ENCODE assay signal across 8 mouse cellular contexts in the genomic region with DNA sequence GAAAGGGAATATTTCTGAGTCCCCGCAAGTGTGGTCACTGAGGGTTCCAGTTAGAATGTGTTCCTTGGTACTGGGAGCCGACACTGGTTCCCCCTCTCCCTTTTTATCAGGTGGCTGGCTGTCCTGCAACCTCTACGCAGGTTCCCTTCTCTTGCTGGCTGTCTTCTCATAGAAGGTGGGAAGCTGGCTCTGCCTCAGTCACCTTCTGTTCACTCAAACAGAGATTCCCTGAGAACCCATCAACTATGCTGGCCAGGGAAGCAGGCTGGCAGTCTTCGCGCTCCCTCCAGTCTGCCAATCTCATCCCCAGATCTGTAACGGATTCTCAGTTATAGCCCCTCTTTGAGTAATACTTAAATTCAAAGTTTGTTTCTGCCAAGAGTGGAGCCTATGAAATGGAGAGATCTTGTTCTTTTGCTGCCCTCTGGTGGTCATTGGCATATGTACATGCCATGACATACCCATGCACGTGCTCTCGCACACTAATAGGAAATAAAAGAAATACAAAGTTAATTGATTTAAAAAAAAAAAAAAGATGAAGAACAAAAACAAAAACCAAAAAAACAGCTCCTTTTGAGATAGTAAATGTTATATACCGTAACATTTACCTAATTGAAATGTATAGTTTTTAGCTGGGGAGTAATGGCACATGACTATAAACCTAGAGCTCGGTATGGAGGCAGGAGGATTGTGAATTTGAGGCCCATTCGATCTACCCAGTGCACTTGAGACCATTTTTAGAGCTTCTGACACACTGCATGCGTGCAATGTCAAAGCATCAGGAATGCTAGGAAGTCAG. TPM values are rescaled to one million over a fixed set of nuclear protein-coding genes. Genes with fewer than 3 reads are reported as not detected.
A peak's percentile ranks its signal among the peaks of the same experiment; 100 is the strongest.
DNase-seq lines count a peak whose midpoint lies in the region; ATAC-seq and TF ChIP-seq lines count a peak whose summit lies in the region.

No protein-coding gene starts in this region.

- 36% methylated on average over 12 of the region's 12 CpGs for WGBS in limb, embryonic 13.5 days

- peak; percentile 82; the same call in 1 of the 2 replicates for ATAC-seq in limb, embryonic 13.5 days (ENCODE audit: low FRiP score, low read depth)

- peak; percentile 91 for DNase-seq in 3T3-L1 (ENCODE audit: low read depth, low spot score)
- DNase-seq in adrenal gland, adult 18-20 months (ENCODE audit: low spot score in 2 of 2): peak; percentile 69 to 79
- DNase-seq in embryo, embryonic 11.5 days (ENCODE audit: low read depth, low spot score): peak; percentile 76
- peak; percentile 55 to 74 for DNase-seq in gastrocnemius, postnatal 4 days (ENCODE audit: low spot score in 2 of 2)
- DNase-seq in kidney, adult 9 months: peak; percentile 90
- peak; percentile 91 for DNase-seq in splenic B cell, adult 2 months (ENCODE audit: low read depth, low spot score)

- H3K9me3 ChIP-seq in limb, embryonic 13.5 days: no peaks in the 10 kb centered on the region

- H3ac ChIP-seq in myocyte (ENCODE audit: control insufficient read depth, insufficient read length): no peak overlapping the region

- no peaks in the 10 kb centered on the region for H3K79me2 ChIP-seq in myocyte (ENCODE audit: control insufficient read depth, insufficient read depth)

- 0 out of 2 replicates have a peak overlapping the region, but pooled peaks have one; percentile 16 for H3K4me2 ChIP-seq in limb, embryonic 13.5 days (replicated peaks)
- no peak overlapping the region for H3K4me2 ChIP-seq in myocyte (ENCODE audit: low read depth)

- peaks cover 21% of the 10 kb centered on the region for H3K4me1 ChIP-seq in limb, embryonic 13.5 days

- no peak for TF ChIP-seq POLR2A in myocyte (IDR thresholded peaks at IDR 0.05; ENCODE audit: insufficient read length, low read depth)

- no peak overlapping the region for H3K27ac ChIP-seq in limb, embryonic 13.5 days

- no peak overlapping the region for H3K9ac ChIP-seq in limb, embryonic 13.5 days

- H3K27me3 ChIP-seq in limb, embryonic 13.5 days: no peaks in the 10 kb centered on the region
- H3K27me3 ChIP-seq in myocyte (ENCODE audit: control insufficient read depth, insufficient read depth, insufficient read length): no peaks in the 10 kb centered on the region
- no peaks in the 10 kb centered on the region; the same call in 1 of the 2 replicates for H3K27me3 ChIP-seq in splenic B cell, adult 2 months (ENCODE audit: control insufficient read depth, insufficient read depth, low read length, poor library complexity, severe bottlenecking)

- H3K36me3 ChIP-seq in limb, embryonic 13.5 days: no peaks in the 10 kb centered on the region
- no peaks in the 10 kb centered on the region for H3K36me3 ChIP-seq in myocyte (ENCODE audit: control insufficient read depth, insufficient read depth)
- no peaks in the 10 kb centered on the region for H3K36me3 ChIP-seq in splenic B cell, adult 2 months (ENCODE audit: control insufficient read depth, insufficient read depth, low read length, poor library complexity, severe bottlenecking)

- no peak overlapping the region for H3K4me3 ChIP-seq in limb, embryonic 13.5 days
- no peak overlapping the region for H3K4me3 ChIP-seq in myocyte

TF ChIP-seq in myocyte, 11 proteins besides CTCF, POLR2A, EP300 and RAD21:
- no peak for TF ChIP-seq POLR2AphosphoS2 (IDR thresholded peaks at IDR 0.05; ENCODE audit: insufficient read length, low read depth)
- peak; percentile 7 for TF ChIP-seq MAX (IDR thresholded peaks at IDR 0.05; ENCODE audit: low read depth)
- TF ChIP-seq E2F4 (IDR thresholded peaks at IDR 0.05; ENCODE audit: insufficient read depth): no peak
- TF ChIP-seq USF1 (IDR thresholded peaks at IDR 0.05; ENCODE audit: low read depth): no peak

RNA-seq across cellular contexts. Expression of a gene that starts 33.1 kb away (rescaled TPM):
- total RNA-seq in adrenal gland, adult 18-20 months (2021): under 1 TPM; 0.43 to 0.61 TPM
- total RNA-seq in gastrocnemius, postnatal 4 days (2021): 1 to 10 TPM in 1 of 2 experiments, under 1 TPM in 1; 0.76 to 1.0 TPM
- 0.94 and 1.5 TPM in 2 replicates for polyA plus RNA-seq in limb, embryonic 13.5 days (2015; fragmentation: Nextera tagmentation; extraction: Ambion mirVana)
- 0.62 TPM for polyA plus RNA-seq in myocyte (2012; fragmentation: generic; extraction: Trizol)

RNA-seq across cellular contexts. Expression of a gene that starts 50.1 kb away (rescaled TPM):
- total RNA-seq in adrenal gland, adult 18-20 months (2021): 10 to 100 TPM; 48.5 to 78.3 TPM
- total RNA-seq in gastrocnemius, postnatal 4 days (2021): 100 to 1,000 TPM; 257 to 310 TPM
- polyA plus RNA-seq in limb, embryonic 13.5 days (2015; fragmentation: Nextera tagmentation; extraction: Ambion mirVana): 5.2 and 5.5 TPM in 2 replicates
- polyA plus RNA-seq in myocyte (2012; fragmentation: generic; extraction: Trizol): 3.8 TPM

RNA-seq across cellular contexts. Expression of a gene that starts 53.3 kb away (rescaled TPM):
- total RNA-seq in adrenal gland, adult 18-20 months (2021): 10 to 100 TPM; 28.6 to 33.6 TPM
- 10 to 100 TPM; 22.6 to 25.6 TPM for total RNA-seq in gastrocnemius, postnatal 4 days (2021)
- polyA plus RNA-seq in limb, embryonic 13.5 days (2015; fragmentation: Nextera tagmentation; extraction: Ambion mirVana): 55.2 and 60.2 TPM in 2 replicates
- 11.0 TPM for polyA plus RNA-seq in myocyte (2012; fragmentation: generic; extraction: Trizol)

RNA-seq across cellular contexts. Expression of a gene that starts 53.9 kb away (rescaled TPM):
- total RNA-seq in adrenal gland, adult 18-20 months (2021): 1 to 10 TPM; 1.3 to 3.4 TPM
- total RNA-seq in gastrocnemius, postnatal 4 days (2021): 1 to 10 TPM; 5.0 to 8.4 TPM
- polyA plus RNA-seq in limb, embryonic 13.5 days (2015; fragmentation: Nextera tagmentation; extraction: Ambion mirVana): 0.49 and 0.76 TPM in 2 replicates
- polyA plus RNA-seq in myocyte (2012; fragmentation: generic; extraction: Trizol): 0.02 TPM
